ENCODE assay signal across 13 mouse cellular contexts in the genomic region with DNA sequence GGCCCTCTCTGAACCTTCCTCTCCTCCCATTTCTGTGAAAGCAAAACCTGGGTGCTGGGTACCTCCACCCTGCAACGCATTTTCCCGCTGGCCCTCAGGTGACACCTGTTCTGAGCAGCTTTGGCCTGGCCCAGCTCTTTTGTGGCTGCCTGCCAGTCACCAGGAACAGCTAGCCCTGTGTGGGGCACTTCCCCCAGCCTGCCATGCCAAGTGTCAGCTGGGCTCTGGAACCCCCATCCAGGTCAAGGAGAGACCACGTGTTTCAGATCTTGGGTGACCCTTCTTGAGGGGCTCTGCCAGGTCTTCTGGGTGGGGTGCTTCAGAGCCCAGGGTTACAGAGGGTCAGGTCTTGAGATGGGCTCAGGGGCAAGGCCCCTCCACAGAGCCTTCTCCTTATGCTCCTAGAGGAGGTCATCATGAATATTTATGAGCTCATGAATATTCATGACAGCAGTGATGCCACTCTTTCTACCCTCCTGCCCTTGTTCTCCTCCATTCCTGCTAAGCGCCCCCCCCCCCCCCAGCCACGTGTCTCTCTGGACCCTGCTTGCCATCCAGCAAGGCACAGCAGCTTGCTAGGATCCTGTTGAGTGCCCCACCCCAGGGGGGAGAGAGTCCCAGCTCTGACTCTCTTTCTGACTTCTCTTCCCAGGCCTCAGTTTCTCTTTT. TPM values are rescaled to one million over a fixed set of nuclear protein-coding genes. Genes with fewer than 3 reads are reported as not detected.
DNase-seq lines count a peak whose midpoint lies in the region; ATAC-seq and TF ChIP-seq lines count a peak whose summit lies in the region.
"Had no signal": no experiment of that assay in that cellular context is flagged by ENCODE, and none has a peak within 500 bp of the region (broad histone marks: within the 10 kb centered on the region; RNA-seq: fewer than 3 reads in every experiment).

No protein-coding gene starts in this region.

- no peaks in the 10 kb centered on the region for H3K27me3 ChIP-seq in cerebellum, adult 2 months (ENCODE audit: control insufficient read depth, insufficient read depth, low read length)
- H3K27me3 ChIP-seq in forebrain, embryonic 14.5 days (replicated peaks; ENCODE audit: control insufficient read depth, insufficient read depth, low read length): no peaks in the 10 kb centered on the region

- TF ChIP-seq CTCF in cerebellum, adult 2 months (IDR thresholded peaks at IDR 0.05; ENCODE audit: borderline replicate concordance, insufficient read depth, low read depth, low read length): no peak

- no peak overlapping the region for H3K27ac ChIP-seq in cerebellum, adult 2 months (ENCODE audit: insufficient read depth, low read length)
- peak overlapping the region; percentile 62; the same call in 1 of the 2 replicates for H3K27ac ChIP-seq in forebrain, embryonic 14.5 days (ENCODE audit: low read depth, low read length)
- H3K27ac ChIP-seq: limb, embryonic 13.5 days; macrophage had no signal

- peak; percentile 30 to 33 for DNase-seq in cerebellum, postnatal 14 days
- DNase-seq in cerebellum, adult 2 months: no peak
- peak; percentile 82 for DNase-seq in forebrain, embryonic 14.5 days (ENCODE audit: low spot score)
- peak; percentile 72 for DNase-seq in kidney, postnatal 14 days
- peak; percentile 32 for DNase-seq in neural tube, embryonic 10.5 days (ENCODE audit: extremely low spot score, low spot score)
- no peak for DNase-seq in adrenal gland, postnatal 25 days
- no peak for DNase-seq in spleen, adult 18-20 months
- DNase-seq in right cerebral cortex, adult 2 months (ENCODE audit: low spot score in 2 of 2): no peak
- DNase-seq: cerebellum, adult 18-20 months had no signal

- WGBS in cerebellum, adult 2 months: 11% methylated on average over 5 of the region's 5 CpGs
- 3% methylated on average over 4 of the region's 5 CpGs for WGBS in forebrain, embryonic 14.5 days

- no peaks in the 10 kb centered on the region for H3K36me3 ChIP-seq in forebrain, embryonic 14.5 days (ENCODE audit: control insufficient read depth, insufficient read depth, low read length)
- H3K36me3 ChIP-seq: limb, embryonic 13.5 days had no signal

- no peak for TF ChIP-seq POLR2A in cerebellum, adult 2 months (IDR thresholded peaks at IDR 0.05; ENCODE audit: borderline replicate concordance, insufficient read depth, low read length)

- no peak overlapping the region for H3K9ac ChIP-seq in forebrain, embryonic 14.5 days (ENCODE audit: low read length)
- H3K9ac ChIP-seq: limb, embryonic 13.5 days had no signal

- H3K4me3 ChIP-seq in cerebellum, adult 2 months (replicated peaks; ENCODE audit: insufficient read depth, low read depth, low read length): no peak overlapping the region
- no peak overlapping the region for H3K4me3 ChIP-seq in forebrain, embryonic 14.5 days (ENCODE audit: low read depth, low read length)
- H3K4me3 ChIP-seq: limb, embryonic 13.5 days had no signal

- H3K4me2 ChIP-seq in forebrain, embryonic 14.5 days (ENCODE audit: low read length): no peak overlapping the region
- H3K4me2 ChIP-seq: heart, embryonic 11.5 days; limb, embryonic 13.5 days had no signal

- peak; percentile 85 for ATAC-seq in forebrain, embryonic 14.5 days

- H3K9me3 ChIP-seq in forebrain, embryonic 14.5 days (replicated peaks; ENCODE audit: control insufficient read depth, low read length): no peaks in the 10 kb centered on the region
- H3K9me3 ChIP-seq: limb, embryonic 13.5 days had no signal

- no peaks in the 10 kb centered on the region for H3K4me1 ChIP-seq in cerebellum, adult 2 months (ENCODE audit: control insufficient read depth, insufficient read depth, low read length)
- peaks cover 33% of the 10 kb centered on the region for H3K4me1 ChIP-seq in forebrain, embryonic 14.5 days (ENCODE audit: control insufficient read depth, insufficient read depth, low read length)

RNA-seq across cellular contexts. Expression of gene Elfn1, which starts 15.3 kb away (rescaled TPM):
- polyA plus RNA-seq in cerebellum, adult 2 months (2012; rRNA removed): 7.4 and 8.6 TPM in 2 replicates
- polyA plus RNA-seq in forebrain, embryonic 14.5 days (2014; fragmentation: Nextera tagmentation; extraction: Ambion mirVana): 1.7 and 2.5 TPM in 2 replicates
- total RNA-seq in adrenal gland, postnatal 25 days (2021): 16.4 and 17.0 TPM in 2 replicates
- total RNA-seq: MEL had no signal
- polyA plus RNA-seq: macrophage had no signal

Comparison
In these comparisons a context has a peak if more than half of its experiments do, and no peak if none do; other contexts are left out.
1. DNase-seq: peak in cerebellum, postnatal 14 days (2 of 2), forebrain, embryonic 14.5 days (single experiment), kidney, postnatal 14 days (single experiment) and neural tube, embryonic 10.5 days (single experiment); none in cerebellum, adult 2 months (0 of 2), adrenal gland, postnatal 25 days (single experiment), spleen, adult 18-20 months (0 of 2) and right cerebral cortex, adult 2 months (0 of 2).